Mouse (Mus musculus) midbrain, embryonic 12.5 days (tissue): Measurements from ENCODE around the gene Elmod3. TPM values are rescaled to one million over a fixed set of nuclear protein-coding genes. Genes with fewer than 3 reads are reported as not detected.

Experiments
- ATAC-seq: fragments of 200-750 bp; cut with Nextera tagmentation; 2 replicates; pipeline ENCODE4 v1.8.0; 2017; ENCODE audit warnings: low read depth, moderate TSS enrichment, moderate library complexity; ENCODE audit not compliant: low FRiP score
- H3K27ac ChIP-seq: fragments of 300-500 bp; sonication (generic); replicated peaks from 2 replicates; pipeline ENCODE4 v1.5.1; 2016; ENCODE audit warnings: mild to moderate bottlenecking
- H3K27me3 ChIP-seq: fragments of 300-500 bp; sonication (generic); 2 replicates; pipeline ENCODE4 v1.6.1; 2016; ENCODE audit warnings: mild to moderate bottlenecking
- H3K36me3 ChIP-seq: fragments of 300-500 bp; sonication (generic); 2 replicates; pipeline ENCODE4 v1.6.1; 2016
- H3K4me1 ChIP-seq: fragments of 300-500 bp; sonication (generic); 2 replicates; pipeline ENCODE4 v1.6.1; 2016
- H3K4me2 ChIP-seq: fragments of 300-500 bp; sonication (generic); replicated peaks from 2 replicates; pipeline ENCODE4 v1.6.1; 2016; ENCODE audit warnings: mild to moderate bottlenecking, moderate library complexity
- H3K4me3 ChIP-seq: fragments of 300-500 bp; sonication (generic); 2 replicates; pipeline ENCODE4 v1.5.1; 2016; ENCODE audit warnings: mild to moderate bottlenecking
- H3K9ac ChIP-seq: fragments of 300-500 bp; sonication (generic); replicated peaks from 2 replicates; pipeline ENCODE4 v1.6.1; 2016; ENCODE audit warnings: mild to moderate bottlenecking, moderate library complexity
- H3K9me3 ChIP-seq: fragments of 300-500 bp; sonication (generic); 2 replicates; pipeline ENCODE4 v1.6.1; 2016; ENCODE audit warnings: mild to moderate bottlenecking
- WGBS: fragments of 180-500 bp; shearing (Covaris S2); methylation state at CpG from one replicate; pipeline ENCODE4 v1.1.7; 2016; 5-methylcytosine and 5-hydroxymethylcytosine counted together
- polyA plus RNA-seq: library from polyadenylated mRNA; unstranded; fragments of >200 nt; fragmentation: Nextera tagmentation; extraction: Ambion mirVana; gene quantifications from 2 replicates; pipeline ENCODE4 v1.2.1, GENCODE M21; 2016

Elmod3 gene
- polyA plus RNA-seq, 1 experiment from 2014 or later, result 18.3 TPM

- ATAC-seq, result no peak
- no peak overlapping the region for H3K9ac ChIP-seq
- H3K4me3 ChIP-seq, result no peak overlapping the region
- no peaks in the 10 kb centered on the region for H3K36me3 ChIP-seq
- H3K4me1 ChIP-seq, result peaks cover 28% of the 10 kb centered on the region
- H3K27ac ChIP-seq, result no peak overlapping the region
- H3K27me3 ChIP-seq, result no peaks in the 10 kb centered on the region
- 66% methylated on average over 4 of the region's 4 CpGs for WGBS
- no peaks in the 10 kb centered on the region for H3K9me3 ChIP-seq
- no peak overlapping the region for H3K4me2 ChIP-seq
Observed at GRCm38 (mm10) chr6:72523222-72523621, 75.0 kb downstream of the Elmod3 start.

GRCm38 (mm10) chr6:72522288-72522687 lies 75.9 kb downstream of the Elmod3 start:
- ATAC-seq, result no peak
- Histone ChIP-seq H3K27me3 (no peaks in the 10 kb centered on the region), H3K9me3 (no peaks in the 10 kb centered on the region), H3K4me3 (no peak overlapping the region), H3K4me1 (peaks cover 28% of the 10 kb centered on the region), H3K36me3 (no peaks in the 10 kb centered on the region), H3K4me2 (no peak overlapping the region), H3K9ac (no peak overlapping the region), H3K27ac (no peak overlapping the region)
- 87% methylated on average over 5 of the region's 5 CpGs for WGBS

- H3K9ac ChIP-seq, result no peak within 1 kb of the TSS
- peak within 1 kb of the TSS; percentile 92 for H3K27ac ChIP-seq
- no peaks in the 10 kb centered on the region for H3K9me3 ChIP-seq
- WGBS, result 88% methylated on average over 5 of the region's 5 CpGs
- no peaks in the 10 kb centered on the region for H3K27me3 ChIP-seq
- H3K4me2 ChIP-seq, result no peak within 1 kb of the TSS
- no peaks in the 10 kb centered on the region for H3K36me3 ChIP-seq
- H3K4me1 ChIP-seq, result peaks cover 28% of the 10 kb centered on the region
- no peak for ATAC-seq
- H3K4me3 ChIP-seq, result no peak within 1 kb of the TSS
Observed at GRCm38 (mm10) chr6:72521607-72522006, 76.6 kb downstream of the Elmod3 start, which contains the start of gene Sh2d6. TSS of gene Sh2d6 (minus strand) at chr6:72521707.

- Histone ChIP-seq H3K4me1 (peaks cover 28% of the 10 kb centered on the region), H3K4me2 (no peak overlapping the region), H3K9me3 (no peaks in the 10 kb centered on the region), H3K27ac (peak overlapping the region; percentile 92), H3K9ac (no peak overlapping the region), H3K36me3 (no peaks in the 10 kb centered on the region), H3K4me3 (no peak overlapping the region), H3K27me3 (no peaks in the 10 kb centered on the region)
- WGBS, result 94% methylated on average over 5 of the region's 5 CpGs
- ATAC-seq, result no peak
Observed at GRCm38 (mm10) chr6:72520904-72521303, 77.3 kb downstream of the Elmod3 start.

- Histone ChIP-seq H3K27ac (peak overlapping the region; percentile 92), H3K4me3 (0 out of 2 replicates have a peak overlapping the region, but pooled peaks have one; percentile 3), H3K27me3 (no peaks in the 10 kb centered on the region), H3K9me3 (no peaks in the 10 kb centered on the region), H3K4me2 (peak overlapping the region; percentile 42), H3K36me3 (no peaks in the 10 kb centered on the region), H3K9ac (0 out of 2 replicates have a peak overlapping the region, but pooled peaks have one; percentile 41), H3K4me1 (peaks cover 28% of the 10 kb centered on the region)
- ATAC-seq, result peak; percentile 88
- 5% methylated on average over 9 of the region's 10 CpGs for WGBS
Observed at GRCm38 (mm10) chr6:72519892-72520663, 78.1 kb downstream of the Elmod3 start.

- peak overlapping the region; percentile 92 for H3K27ac ChIP-seq
- peak; percentile 53; the same call in 1 of the 2 replicates for ATAC-seq
- H3K9ac ChIP-seq, result peak overlapping the region; percentile 41
- no peaks in the 10 kb centered on the region for H3K36me3 ChIP-seq
- H3K4me1 ChIP-seq, result peaks cover 28% of the 10 kb centered on the region
- WGBS, result 17% methylated on average over 8 of the region's 8 CpGs
- H3K9me3 ChIP-seq, result no peaks in the 10 kb centered on the region
- no peaks in the 10 kb centered on the region for H3K27me3 ChIP-seq
- peak overlapping the region; percentile 42 for H3K4me2 ChIP-seq
- H3K4me3 ChIP-seq, result 0 out of 2 replicates have a peak overlapping the region, but pooled peaks have one; percentile 3
Observed at GRCm38 (mm10) chr6:72519303-72519702, 78.9 kb downstream of the Elmod3 start.

- Histone ChIP-seq H3K27me3 (no peaks in the 10 kb centered on the region), H3K27ac (peak overlapping the region; percentile 92), H3K9me3 (no peaks in the 10 kb centered on the region), H3K4me2 (peak overlapping the region; percentile 42; the same call in 1 of the 2 replicates), H3K36me3 (no peaks in the 10 kb centered on the region), H3K4me3 (no peak overlapping the region), H3K4me1 (peaks cover 31% of the 10 kb centered on the region), H3K9ac (peak overlapping the region; percentile 41; the same call in 1 of the 2 replicates)
- 90% methylated on average over 1 of the region's 1 CpGs for WGBS
- ATAC-seq, result no peak
Observed at GRCm38 (mm10) chr6:72518842-72519241, 79.4 kb downstream of the Elmod3 start.

Other genes with a start within 250 kb of the Elmod3 start
- 7.3 and 8.2 TPM in 2 replicates for gene Tmem150a, start 243.0 kb downstream of the Elmod3 start, polyA plus RNA-seq
- gene Rnf181, start 231.5 kb downstream of the Elmod3 start, polyA plus RNA-seq, result 98.1 and 98.7 TPM in 2 replicates
- 10.2 and 12.7 TPM in 2 replicates for gene Vamp5, start 217.9 kb downstream of the Elmod3 start, polyA plus RNA-seq
- 25.9 and 33.6 TPM in 2 replicates for gene Vamp8, start 207.7 kb downstream of the Elmod3 start, polyA plus RNA-seq
- 20.6 and 24.3 TPM in 2 replicates for gene Ggcx, start 184.1 kb downstream of the Elmod3 start, polyA plus RNA-seq
- gene Mat2a, start 158.9 kb downstream of the Elmod3 start, polyA plus RNA-seq, result 422 and 441 TPM in 2 replicates
- gene Sh2d6, start 76.7 kb downstream of the Elmod3 start, polyA plus RNA-seq, result 0.63 and 0.97 TPM in 2 replicates
- gene Capg, start 54.0 kb downstream of the Elmod3 start, polyA plus RNA-seq, result 5.8 and 6.1 TPM in 2 replicates
- gene Retsat, start 62 bp upstream of the Elmod3 start, polyA plus RNA-seq, result 4.4 and 6.9 TPM in 2 replicates
- gene Tgoln1, start 18.6 kb upstream of the Elmod3 start, polyA plus RNA-seq, result 38.6 and 39.2 TPM in 2 replicates
- 18.2 and 21.7 TPM in 2 replicates for gene Tcf7l1, start 190.8 kb upstream of the Elmod3 start, polyA plus RNA-seq